Mouse (Mus musculus) megakaryocyte, embryonic 14.5 days (primary cell): ENCODE measurements around the gene Sppl3.

ENCODE experiments used
- FLI1 ChIP-seq: IDR thresholded peaks from 2 replicates; pipeline ENCODE4 v1.6.1; 2012; ENCODE audit warnings: low read length, inconsistent platforms, mixed read lengths
- GATA1 ChIP-seq: IDR thresholded peaks from 3 replicates; pipeline ENCODE4 v1.6.1; 2012; ENCODE audit warnings: mixed read lengths, low read length, inconsistent platforms, borderline replicate concordance

- TF ChIP-seq FLI1 (no peak), GATA1 (no peak)
Measured at GRCm38 (mm10) chr5:115062566-115062965, 51.6 kb downstream of the Sppl3 start.
